Mouse (Mus musculus): ENCODE data around the gene Apeh.

Gene Apeh

DNA sequence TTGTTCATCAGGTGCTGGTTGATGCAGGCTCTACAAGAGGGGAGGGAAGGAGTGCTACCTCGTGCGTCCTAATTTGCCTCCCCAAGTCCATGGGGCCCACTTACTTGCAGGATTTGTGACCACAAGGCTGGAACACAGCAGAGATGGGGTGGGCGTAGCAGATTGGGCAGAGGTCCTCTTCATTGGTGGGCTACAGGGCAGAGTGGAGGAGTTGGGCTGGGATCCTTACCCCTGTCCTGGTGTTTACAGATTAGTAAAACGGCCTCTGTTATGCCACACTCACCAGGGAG is 42.5 kb downstream of the Apeh start:
- no peak for DNase-seq (ENCODE audit: low read depth, low spot score)

DNA sequence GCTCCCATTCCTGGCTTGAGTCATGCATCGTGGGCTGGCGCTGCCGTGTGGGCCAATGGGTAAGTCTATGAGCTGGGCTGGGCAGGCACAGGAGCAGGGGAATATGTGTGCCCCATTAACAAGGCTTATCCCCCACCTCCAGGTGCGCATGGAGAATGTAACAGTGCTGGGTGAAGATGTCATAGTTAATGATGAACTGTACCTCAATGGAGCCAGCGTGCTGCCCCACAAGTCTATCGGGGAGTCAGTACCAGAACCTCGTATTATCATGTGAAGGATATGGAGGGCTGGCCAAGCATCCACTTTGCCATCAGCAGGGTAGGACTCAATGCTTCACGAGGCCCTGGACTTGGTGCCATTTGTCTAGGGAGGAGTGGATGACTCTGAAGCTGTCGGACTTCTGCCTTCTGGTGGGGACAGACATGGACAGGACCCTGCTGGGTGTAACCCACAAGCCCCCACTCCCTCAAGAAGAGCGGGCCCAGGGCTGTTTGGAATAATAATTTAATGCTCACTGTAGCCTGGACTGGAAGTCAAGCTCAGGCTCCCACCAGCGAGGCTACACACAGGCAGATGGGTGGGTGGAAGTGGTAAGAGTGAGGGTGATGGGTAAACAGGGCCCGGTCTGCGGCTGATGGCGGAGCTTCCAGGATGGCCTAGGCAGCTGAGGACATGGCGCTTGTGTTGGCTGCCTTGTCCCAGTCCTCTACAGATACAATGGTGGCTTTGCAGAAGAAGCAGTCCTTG is 43.0 kb downstream of the Apeh start:
- DNase-seq (ENCODE audit: low read depth, low spot score) = no peak

DNA sequence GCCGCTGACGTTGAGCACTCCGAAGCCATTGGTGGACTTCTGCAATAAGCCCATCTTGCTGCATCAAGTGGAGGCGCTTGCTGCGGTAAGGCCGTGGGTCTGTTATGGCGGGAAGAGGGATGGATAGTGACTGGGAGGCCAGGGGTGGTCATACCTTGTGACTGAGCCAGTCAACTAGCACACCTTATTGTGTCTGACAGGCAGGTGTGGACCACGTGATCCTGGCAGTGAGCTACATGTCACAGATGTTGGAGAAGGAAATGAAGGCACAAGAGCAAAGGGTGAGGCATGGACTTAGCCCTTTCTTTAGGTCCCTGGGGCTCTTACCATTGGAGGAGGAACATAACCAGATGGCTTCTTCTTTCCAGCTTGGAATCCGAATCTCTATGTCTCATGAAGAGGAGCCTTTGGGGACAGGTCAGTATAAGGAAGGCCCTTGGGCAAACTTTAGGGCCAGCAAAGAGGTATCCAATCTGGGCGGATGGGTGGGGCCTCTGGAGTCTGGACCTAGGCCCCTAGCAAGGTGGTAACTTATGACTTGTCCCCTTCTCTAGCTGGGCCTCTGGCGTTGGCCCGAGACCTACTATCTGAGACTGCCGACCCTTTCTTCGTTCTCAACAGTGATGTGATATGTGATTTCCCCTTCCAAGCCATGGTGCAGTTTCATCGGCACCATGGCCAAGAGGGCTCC is 44.7 kb downstream of the Apeh start:
- no peak for DNase-seq (ENCODE audit: low read depth, low spot score)

DNA sequence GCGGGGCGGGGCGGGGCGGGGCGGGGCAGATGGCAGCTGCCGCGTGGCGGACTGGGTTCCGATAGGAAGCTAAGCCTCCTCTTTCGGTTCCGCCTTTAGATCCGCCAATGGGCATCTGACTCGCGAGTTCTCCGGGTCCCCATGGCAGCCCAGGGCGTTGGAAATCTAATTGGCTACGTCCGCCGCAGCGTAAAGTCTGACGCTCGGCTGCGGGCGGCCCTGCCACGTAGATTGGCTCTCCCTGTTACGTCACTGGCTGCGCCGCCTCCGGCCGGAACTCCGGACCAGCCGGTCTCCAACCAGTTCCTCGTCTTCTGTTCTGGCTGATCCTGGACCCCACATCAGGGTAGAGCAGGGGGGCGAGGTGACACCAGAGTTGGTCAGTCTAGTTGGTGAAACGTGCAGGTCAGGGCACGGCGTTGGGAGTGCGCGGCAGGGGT is 45.4 kb downstream of the Apeh start, which contains the start of gene Gmppb:
TSS of gene Gmppb (plus strand) at position 227 of the 440 bp plus-strand sequence.
- peak; percentile 89 for DNase-seq (ENCODE audit: low read depth, low spot score)

DNA sequence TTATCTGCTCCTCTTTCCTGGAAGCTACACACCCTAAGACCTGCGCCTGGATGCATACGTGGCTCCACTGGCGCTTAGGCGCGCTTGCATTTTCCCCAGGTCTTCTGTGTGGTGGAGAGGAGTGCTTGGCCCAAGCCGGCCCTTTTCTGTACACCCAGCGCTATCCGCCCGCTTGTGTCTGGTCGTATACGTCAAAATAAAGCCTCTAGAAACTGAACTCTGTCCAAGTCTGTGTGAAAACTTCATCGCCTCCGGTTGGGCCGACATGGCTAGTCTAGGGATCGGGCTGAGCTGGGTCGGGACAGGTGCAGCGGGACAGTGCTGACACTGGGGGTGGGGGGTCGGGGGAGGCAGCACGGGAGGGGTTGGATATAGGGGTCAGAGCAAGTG is 45.8 kb downstream of the Apeh start:
- no peak for DNase-seq (ENCODE audit: low read depth, low spot score)

DNA sequence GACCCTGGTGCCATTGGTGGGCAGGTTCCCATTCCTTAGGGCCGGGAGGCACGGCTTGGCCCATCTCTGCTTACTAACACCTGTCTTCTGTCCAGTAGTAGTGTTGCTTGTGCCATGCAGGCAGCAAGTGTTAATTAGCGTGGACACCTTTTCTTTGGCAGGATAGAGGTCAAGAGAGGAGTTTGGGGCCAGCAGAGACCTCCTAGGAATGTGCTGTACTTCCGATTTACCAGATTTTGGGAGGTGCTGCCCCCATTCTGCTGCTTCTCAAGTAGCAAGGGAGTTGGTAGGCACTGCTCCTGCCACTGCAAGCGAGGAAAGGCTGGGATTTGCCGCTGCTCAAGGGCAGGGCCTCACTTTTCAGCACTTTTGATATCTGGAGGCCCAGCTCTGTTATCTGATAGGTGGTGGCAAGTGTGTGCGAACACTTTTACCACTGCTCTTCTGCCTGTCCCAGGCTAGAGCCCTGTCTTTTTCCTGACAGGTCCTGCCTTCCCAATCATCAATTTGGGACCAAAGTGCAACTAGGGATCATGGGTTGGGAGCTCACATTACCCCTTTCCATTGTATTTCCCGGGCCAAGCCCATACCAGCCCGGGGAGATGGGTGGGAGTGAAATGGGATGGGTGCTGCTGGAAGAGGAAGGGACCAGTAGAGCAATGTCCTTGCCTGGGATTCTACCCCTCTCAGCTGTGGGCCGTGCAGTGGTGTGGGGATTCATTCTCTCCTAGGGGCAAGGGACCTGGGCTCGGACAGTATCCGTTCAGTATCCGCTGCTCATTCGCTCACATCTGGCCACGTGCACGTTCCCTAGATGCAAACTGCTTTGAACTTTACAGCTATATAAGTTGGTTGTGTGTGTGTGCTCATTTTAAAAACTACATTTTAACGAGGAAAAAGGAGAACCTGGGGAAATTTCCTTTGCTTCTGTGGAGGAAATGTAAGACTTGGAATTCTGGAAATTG is 46.5 kb downstream of the Apeh start:
- DNase-seq (ENCODE audit: low read depth, low spot score) = no peak

DNA sequence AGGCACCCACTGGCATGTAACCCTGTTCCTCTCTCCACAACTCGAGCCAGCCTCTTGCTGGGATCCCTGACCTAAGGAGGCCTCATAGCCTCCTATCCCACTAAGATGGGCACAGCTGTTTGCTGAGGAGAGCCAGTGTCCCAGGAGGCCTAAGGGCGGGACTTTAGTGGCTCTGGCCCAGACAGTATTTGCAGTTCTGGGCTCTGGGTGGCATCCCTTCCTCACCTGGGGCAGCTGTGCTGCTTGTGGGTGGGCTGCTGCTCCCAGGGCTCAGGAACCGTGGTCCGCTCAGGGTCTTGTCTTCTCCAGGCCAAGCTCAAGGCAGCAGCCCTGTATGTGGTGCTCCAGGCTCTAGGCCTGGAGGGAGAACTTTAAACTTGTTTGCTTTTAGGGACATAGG is 47.8 kb downstream of the Apeh start:
- no peak for DNase-seq (ENCODE audit: low read depth, low spot score)

DNA sequence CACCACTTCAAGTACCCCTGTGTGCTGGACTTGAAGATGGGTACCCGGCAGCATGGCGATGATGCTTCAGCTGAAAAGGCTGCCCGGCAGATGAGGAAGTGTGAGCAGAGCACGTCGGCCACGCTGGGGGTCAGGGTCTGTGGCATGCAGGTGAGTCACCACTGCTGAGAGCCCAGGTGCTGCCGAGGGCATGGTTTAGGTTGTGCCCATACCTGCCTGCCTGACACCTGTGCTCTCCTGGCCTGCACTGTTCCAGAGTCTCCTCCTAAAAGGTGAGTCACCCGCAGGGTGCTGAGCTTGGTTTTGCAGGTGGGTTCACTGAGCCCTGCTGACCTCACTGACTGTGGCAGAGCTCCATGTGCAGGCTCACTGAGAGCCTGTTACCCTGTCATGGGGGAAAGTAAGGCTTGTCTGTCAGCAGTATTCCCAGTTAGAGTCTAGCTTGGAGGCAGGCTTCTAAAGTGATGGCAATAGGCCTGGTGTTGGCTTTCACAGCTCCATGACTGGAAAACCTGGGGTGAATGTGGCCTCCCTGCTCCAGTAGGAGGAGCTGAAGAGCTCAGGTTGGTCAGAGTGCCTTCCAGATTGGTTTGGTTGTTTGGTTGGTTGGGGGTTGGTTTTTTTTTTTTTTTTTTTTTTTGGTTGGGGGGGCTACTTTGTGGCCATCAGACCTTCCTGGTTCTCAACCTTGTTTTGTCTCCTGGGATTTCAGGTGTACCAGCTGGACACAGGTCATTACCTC is 49.5 kb downstream of the Apeh start:
- DNase-seq (ENCODE audit: low read depth, low spot score) = no peak
